Mouse (Mus musculus): ENCODE measurements around the gene Ldlr. TPM values are rescaled to one million over a fixed set of nuclear protein-coding genes. Genes with fewer than 3 reads are reported as not detected.

Ldlr gene
- 6.7 TPM for polyA plus RNA-seq (2015; fragmentation: Illumina TruSeq; extraction: RNeasy Lipid Tissue Mini Kit (QIAGEN cat#74804); ENCODE audit: insufficient read depth, low read depth, low replicate concordance)

DNA sequence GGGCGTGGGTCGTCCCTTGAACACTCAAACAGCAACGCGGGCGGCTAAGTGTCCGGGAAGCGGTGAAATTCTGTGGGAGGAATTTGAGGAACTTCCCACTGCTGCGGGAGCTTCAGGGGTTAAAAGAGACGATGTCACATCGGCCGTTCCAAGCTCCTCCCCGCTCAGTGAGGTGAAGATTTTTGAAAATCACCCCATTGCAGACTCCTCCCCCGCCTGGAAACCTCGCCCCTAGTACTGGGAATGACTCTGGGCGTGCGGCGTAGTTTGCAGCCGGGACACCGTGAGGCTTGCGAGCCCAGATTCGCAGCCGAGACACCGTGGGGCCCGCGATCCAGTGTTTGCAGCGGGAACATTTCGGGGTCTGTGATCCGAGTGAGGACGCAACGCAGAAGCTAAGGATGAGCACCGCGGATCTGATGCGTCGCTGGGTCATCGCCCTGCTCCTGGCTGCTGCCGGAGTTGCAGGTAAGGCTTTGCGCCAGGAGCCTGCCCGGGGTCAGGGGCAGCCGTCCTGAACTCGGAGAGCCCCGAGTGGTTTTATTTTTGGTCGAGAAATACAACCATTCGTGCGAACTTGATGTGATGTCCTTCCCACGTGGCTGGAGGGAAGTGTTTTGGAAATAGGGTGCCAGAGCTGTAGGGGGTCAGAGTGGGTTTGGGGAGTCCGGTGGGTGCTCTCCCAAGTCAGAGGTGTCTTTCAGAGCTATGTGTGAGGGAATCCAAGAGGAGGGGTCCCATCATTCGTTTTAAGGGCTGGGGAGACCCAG is at the start of gene Ldlr:
Gene Ldlr, plus strand, starts transcription at position 107 of the 770 bp plus-strand sequence.

DNA sequence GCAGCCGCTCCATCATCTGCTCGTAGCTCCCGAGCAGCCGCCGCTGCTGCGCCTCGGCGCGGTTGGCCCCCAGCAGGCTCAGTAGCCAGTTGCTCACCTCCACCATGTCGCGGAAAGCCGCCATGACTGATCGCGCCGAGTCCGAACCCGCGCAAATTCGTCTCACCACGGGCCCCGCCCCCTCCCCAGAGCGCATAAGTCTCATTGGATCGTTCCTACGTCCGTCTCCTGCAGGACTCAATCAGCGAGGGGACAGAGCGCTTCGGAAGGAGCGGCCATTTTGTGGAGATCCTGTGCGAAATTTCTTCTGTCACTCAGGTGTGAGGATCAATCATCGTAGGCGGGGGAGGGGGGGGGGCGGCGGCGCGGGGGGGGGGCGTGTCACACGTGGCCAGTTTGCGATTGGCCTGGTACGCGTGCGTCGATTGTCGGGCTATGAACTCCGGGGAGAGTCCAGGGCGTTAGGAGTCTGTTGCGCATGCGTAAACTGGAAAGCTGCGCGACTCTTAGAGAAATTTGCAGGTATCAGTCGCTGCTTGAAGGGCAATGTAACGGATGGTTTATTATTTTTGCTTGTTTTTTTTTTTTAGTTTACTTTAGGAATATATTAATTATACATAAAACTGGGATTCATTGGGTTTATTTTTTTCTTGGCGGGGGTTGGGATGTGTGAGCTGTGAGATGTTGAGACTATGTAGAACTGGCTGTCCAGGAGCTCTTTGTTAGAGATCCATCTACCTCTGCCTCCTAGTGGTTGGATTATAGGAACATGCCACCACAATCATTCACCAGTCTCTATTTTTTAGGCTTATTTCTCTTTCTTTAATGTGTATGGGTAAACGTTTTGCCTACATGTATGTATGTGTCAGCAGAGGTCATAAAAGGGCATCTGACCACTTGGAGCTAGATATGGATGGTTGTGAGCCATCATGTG is 37.1 kb downstream of the Ldlr start, which contains the start of gene Spc24:
Gene Spc24, minus strand, starts transcription at position 149 of the 934 bp plus-strand sequence.

DNA sequence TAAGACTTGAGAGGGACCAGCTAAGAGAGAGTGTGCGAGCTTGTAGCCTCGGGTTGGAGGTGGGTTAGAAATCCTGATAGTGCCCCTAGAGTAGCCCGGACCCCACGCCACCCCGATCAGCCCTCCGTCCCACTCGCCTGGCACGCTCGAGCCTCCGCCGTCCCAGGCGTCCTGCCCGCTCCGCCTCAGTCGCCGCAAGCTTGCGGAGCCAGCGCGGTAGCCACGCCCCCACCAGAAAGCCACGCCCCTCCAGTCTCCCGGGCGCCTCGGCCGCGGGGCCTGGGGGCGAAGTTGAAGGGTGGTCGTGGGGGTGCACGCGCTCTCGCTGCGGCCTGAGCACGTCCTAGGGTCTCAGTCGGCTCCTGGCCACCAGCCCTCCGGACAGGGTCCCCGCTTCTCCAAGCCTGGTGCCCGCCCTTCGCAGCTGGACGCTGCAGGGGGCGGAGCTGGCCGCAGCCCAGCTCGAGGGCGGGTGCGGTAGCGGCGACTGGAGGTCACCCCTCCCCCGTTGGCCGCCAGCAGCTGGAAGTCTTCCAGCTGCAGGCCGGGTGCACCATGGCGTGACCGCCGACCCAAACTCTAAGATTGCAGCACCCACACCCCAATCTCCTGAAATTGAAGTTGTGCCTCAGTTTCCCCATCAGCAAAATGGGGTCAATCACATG is 75.2 kb downstream of the Ldlr start, which contains the start of gene Kank2:
Gene Kank2, minus strand, starts transcription at position 400 of the 665 bp plus-strand sequence.

Other genes with a start within 250 kb of the Ldlr start
- 4.5 TPM for gene Tmed1, start 213.2 kb upstream of the Ldlr start, polyA plus RNA-seq (2015; fragmentation: Illumina TruSeq; extraction: RNeasy Lipid Tissue Mini Kit (QIAGEN cat#74804); ENCODE audit: insufficient read depth, low read depth, low replicate concordance)
- 1.3 TPM for gene AB124611, start 197.3 kb upstream of the Ldlr start, polyA plus RNA-seq (2015; fragmentation: Illumina TruSeq; extraction: RNeasy Lipid Tissue Mini Kit (QIAGEN cat#74804); ENCODE audit: insufficient read depth, low read depth, low replicate concordance)
- 14.4 TPM for gene Carm1, start 176.6 kb upstream of the Ldlr start, polyA plus RNA-seq (2015; fragmentation: Illumina TruSeq; extraction: RNeasy Lipid Tissue Mini Kit (QIAGEN cat#74804); ENCODE audit: insufficient read depth, low read depth, low replicate concordance)
- gene Timm29, start 130.8 kb upstream of the Ldlr start, polyA plus RNA-seq (2015; fragmentation: Illumina TruSeq; extraction: RNeasy Lipid Tissue Mini Kit (QIAGEN cat#74804); ENCODE audit: insufficient read depth, low read depth, low replicate concordance), result 7.4 TPM
- gene Yipf2, start 130.7 kb upstream of the Ldlr start, polyA plus RNA-seq (2015; fragmentation: Illumina TruSeq; extraction: RNeasy Lipid Tissue Mini Kit (QIAGEN cat#74804); ENCODE audit: insufficient read depth, low read depth, low replicate concordance), result 14.0 TPM
- gene Smarca4, start 107.3 kb upstream of the Ldlr start, polyA plus RNA-seq (2015; fragmentation: Illumina TruSeq; extraction: RNeasy Lipid Tissue Mini Kit (QIAGEN cat#74804); ENCODE audit: insufficient read depth, low read depth, low replicate concordance), result 8.6 TPM
- 1.3 TPM for gene Spc24, start 36.8 kb downstream of the Ldlr start, polyA plus RNA-seq (2015; fragmentation: Illumina TruSeq; extraction: RNeasy Lipid Tissue Mini Kit (QIAGEN cat#74804); ENCODE audit: insufficient read depth, low read depth, low replicate concordance)
- 7.1 TPM for gene Kank2, start 75.3 kb downstream of the Ldlr start, polyA plus RNA-seq (2015; fragmentation: Illumina TruSeq; extraction: RNeasy Lipid Tissue Mini Kit (QIAGEN cat#74804); ENCODE audit: insufficient read depth, low read depth, low replicate concordance)
- gene Angptl8, start 112.0 kb downstream of the Ldlr start, polyA plus RNA-seq (2015; fragmentation: Illumina TruSeq; extraction: RNeasy Lipid Tissue Mini Kit (QIAGEN cat#74804); ENCODE audit: insufficient read depth, low read depth, low replicate concordance), result 10.6 TPM
- 15.0 TPM for gene Dock6, start 129.2 kb downstream of the Ldlr start, polyA plus RNA-seq (2015; fragmentation: Illumina TruSeq; extraction: RNeasy Lipid Tissue Mini Kit (QIAGEN cat#74804); ENCODE audit: insufficient read depth, low read depth, low replicate concordance)
- gene Rab3d, start 194.7 kb downstream of the Ldlr start, polyA plus RNA-seq (2015; fragmentation: Illumina TruSeq; extraction: RNeasy Lipid Tissue Mini Kit (QIAGEN cat#74804); ENCODE audit: insufficient read depth, low read depth, low replicate concordance), result 25.1 TPM
- 3.1 TPM for gene Ccdc159, start 204.0 kb downstream of the Ldlr start, polyA plus RNA-seq (2015; fragmentation: Illumina TruSeq; extraction: RNeasy Lipid Tissue Mini Kit (QIAGEN cat#74804); ENCODE audit: insufficient read depth, low read depth, low replicate concordance)
- gene Tmem205, start 204.1 kb downstream of the Ldlr start, polyA plus RNA-seq (2015; fragmentation: Illumina TruSeq; extraction: RNeasy Lipid Tissue Mini Kit (QIAGEN cat#74804); ENCODE audit: insufficient read depth, low read depth, low replicate concordance), result 27.1 TPM
- 4.7 TPM for gene Plppr2, start 213.6 kb downstream of the Ldlr start, polyA plus RNA-seq (2015; fragmentation: Illumina TruSeq; extraction: RNeasy Lipid Tissue Mini Kit (QIAGEN cat#74804); ENCODE audit: insufficient read depth, low read depth, low replicate concordance)
- 3.1 TPM for gene Swsap1, start 232.3 kb downstream of the Ldlr start, polyA plus RNA-seq (2015; fragmentation: Illumina TruSeq; extraction: RNeasy Lipid Tissue Mini Kit (QIAGEN cat#74804); ENCODE audit: insufficient read depth, low read depth, low replicate concordance)
- not detected for gene Epor, start 240.0 kb downstream of the Ldlr start, polyA plus RNA-seq (2015; fragmentation: Illumina TruSeq; extraction: RNeasy Lipid Tissue Mini Kit (QIAGEN cat#74804); ENCODE audit: insufficient read depth, low read depth, low replicate concordance)